Comparison of ENCODE assay signal across 14 mouse cellular contexts in genomic region chr14:104642783-104643182, GRCm38 (mm10).
"Had no signal": no experiment of that assay in that cellular context is flagged by ENCODE, and none has a peak within 500 bp of the region (broad histone marks: within the 10 kb centered on the region; RNA-seq: fewer than 3 reads in every experiment).

No protein-coding gene starts in this region.

- H3K27ac ChIP-seq: limb, embryonic 15.5 days; liver, embryonic 12.5 days; midbrain, embryonic 12.5 days; stomach, embryonic 15.5 days had no signal

- H3K9ac ChIP-seq: limb, embryonic 15.5 days; liver, embryonic 12.5 days; lung, embryonic 14.5 days; midbrain, embryonic 12.5 days; stomach, embryonic 15.5 days had no signal

- H3K4me1 ChIP-seq: limb, embryonic 15.5 days; liver, embryonic 12.5 days; stomach, embryonic 15.5 days had no signal

- H3K4me2 ChIP-seq: limb, embryonic 15.5 days; liver, embryonic 12.5 days; lung, embryonic 14.5 days; midbrain, embryonic 12.5 days; stomach, embryonic 15.5 days had no signal

- H3K27me3 ChIP-seq: limb, embryonic 15.5 days; liver, embryonic 12.5 days; midbrain, embryonic 12.5 days; stomach, embryonic 15.5 days had no signal

- ATAC-seq: intestine, embryonic 16.5 days; liver, embryonic 12.5 days had no signal

- DNase-seq: kidney, adult 9 months; kidney, postnatal 25 days; left cerebral cortex, postnatal 4 days; lung, embryonic 14.5 days; lung, postnatal 10 days; lung, postnatal 4 days; right cerebral cortex, postnatal 14 days; thymus, adult 2 months; thymus, postnatal 25 days had no signal

- H3K36me3 ChIP-seq: limb, embryonic 15.5 days; liver, embryonic 12.5 days; midbrain, embryonic 12.5 days; stomach, embryonic 15.5 days had no signal

- H3K4me3 ChIP-seq: limb, embryonic 15.5 days; liver, embryonic 12.5 days; midbrain, embryonic 12.5 days; stomach, embryonic 15.5 days had no signal

- H3K9me3 ChIP-seq: limb, embryonic 15.5 days; liver, embryonic 12.5 days; midbrain, embryonic 12.5 days; stomach, embryonic 15.5 days had no signal
